Mouse (Mus musculus) spleen, postnatal 36 days (tissue): ENCODE data around the gene Apba1.

Source experiments
- DNase-seq, 2 experiments: peaks; one replicate each; pipeline ENCODE4 v3.0.0; 2022; ENCODE audit warnings: low spot score in 2 of 2, mixed read lengths in 1 of 2

The Apba1 gene

GRCm38 (mm10) chr19:23806796-23807195, 48.1 kb downstream of the Apba1 start:
- no peak for DNase-seq

- no peak for DNase-seq
These were observed 48.7 kb downstream of the Apba1 start for GRCm38 (mm10) chr19:23807371-23807770.

DNA sequence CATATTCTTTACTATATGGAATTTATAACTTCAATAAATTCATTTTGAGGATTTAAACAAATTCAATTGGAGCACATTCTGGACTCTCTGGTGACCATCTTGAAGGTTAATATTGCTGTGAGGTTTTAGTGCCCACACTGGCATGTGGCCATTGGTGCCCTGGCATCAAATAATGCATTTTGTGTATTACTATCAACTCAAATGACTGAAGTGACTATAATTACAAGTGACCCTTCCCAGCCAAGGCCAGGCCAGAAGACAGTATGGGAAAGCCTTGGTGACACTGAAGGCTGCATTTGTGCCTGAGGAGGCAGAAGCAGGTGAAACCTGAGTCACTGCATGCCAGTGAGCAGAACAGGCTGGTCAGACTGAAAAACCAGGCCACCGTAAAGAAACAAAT, 50.5 kb downstream of the Apba1 start:
- DNase-seq, result no peak

DNA sequence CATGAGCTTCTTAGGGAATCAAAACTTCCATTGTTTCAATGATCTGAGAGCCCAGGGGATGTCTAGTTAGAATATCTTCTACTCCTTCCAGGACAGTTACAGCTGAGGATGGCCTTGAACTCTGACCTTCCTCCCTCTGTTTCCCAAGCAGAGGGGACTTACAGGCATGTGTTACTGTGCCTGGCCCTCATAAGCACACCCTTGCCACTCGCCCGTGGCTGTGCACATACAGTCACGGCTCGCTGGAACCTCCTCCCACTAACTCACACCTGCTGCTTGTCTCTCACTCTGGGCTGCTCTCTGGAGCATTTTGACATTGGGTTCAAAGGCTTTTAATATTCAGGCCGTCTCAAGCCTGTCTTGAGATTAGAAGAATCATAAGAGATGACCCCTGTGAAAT, 51.8 kb downstream of the Apba1 start:
- DNase-seq, result peak in 1 of 2 experiments; percentile 3

DNA sequence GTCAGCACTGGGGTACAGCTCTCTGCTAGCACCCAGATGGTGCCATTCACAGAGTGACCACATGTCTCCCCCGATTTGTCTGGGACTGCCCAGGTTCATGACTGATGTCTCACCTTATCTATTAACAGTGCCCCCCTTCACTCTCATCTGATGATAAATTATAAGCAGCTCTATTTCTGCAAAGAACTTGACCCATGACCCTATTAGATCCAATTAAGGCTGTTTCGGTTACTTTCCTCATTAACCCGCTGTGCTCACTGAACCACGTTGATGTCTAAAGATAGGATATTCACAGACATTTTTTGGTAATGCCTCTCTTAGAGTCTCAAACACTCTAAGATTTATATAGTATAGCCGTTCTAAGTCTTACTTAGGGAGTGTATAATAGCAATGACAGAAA, 52.3 kb downstream of the Apba1 start:
- no peak for DNase-seq

DNA sequence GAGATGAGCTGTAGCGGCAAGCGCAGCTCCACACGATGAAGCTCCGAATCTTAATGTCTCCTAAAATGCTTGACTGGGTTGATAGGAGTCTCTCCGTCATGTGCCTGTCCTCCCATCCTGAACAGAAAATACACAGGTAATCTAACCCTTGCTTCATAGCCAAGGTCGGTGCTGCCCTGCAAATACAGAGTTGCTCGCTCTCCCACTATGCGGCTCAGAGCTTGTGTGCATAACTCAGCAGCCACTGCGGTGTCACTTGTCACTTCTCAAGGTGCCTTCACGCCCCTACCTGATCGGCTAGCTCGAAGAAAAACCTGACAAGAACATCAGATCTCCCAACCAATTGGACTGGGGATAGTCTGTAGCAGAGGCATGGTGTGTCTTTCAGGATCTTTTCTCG, 58.1 kb downstream of the Apba1 start:
- no peak for DNase-seq

DNA sequence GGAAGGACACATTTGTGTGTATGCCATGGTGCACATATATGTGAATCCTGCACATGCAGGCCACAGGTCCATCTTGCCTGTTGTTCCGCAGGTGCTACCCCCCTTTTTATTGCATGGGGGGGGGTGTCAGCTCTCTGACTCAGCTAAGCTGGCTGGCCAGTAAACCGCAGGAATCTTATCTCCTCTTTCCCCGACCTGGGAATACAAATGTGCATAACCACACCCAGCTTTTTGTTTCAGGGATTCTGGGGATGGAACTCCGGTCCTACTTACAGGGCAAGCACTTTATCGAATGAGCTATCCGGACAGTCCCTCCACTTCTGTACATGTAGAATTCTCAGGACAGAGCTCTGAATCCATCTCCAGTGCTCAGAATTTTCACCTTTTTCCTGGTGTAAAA, 58.5 kb downstream of the Apba1 start:
- no peak for DNase-seq

- DNase-seq, result no peak
These were observed 61.2 kb downstream of the Apba1 start for GRCm38 (mm10) chr19:23819882-23820281.

DNA sequence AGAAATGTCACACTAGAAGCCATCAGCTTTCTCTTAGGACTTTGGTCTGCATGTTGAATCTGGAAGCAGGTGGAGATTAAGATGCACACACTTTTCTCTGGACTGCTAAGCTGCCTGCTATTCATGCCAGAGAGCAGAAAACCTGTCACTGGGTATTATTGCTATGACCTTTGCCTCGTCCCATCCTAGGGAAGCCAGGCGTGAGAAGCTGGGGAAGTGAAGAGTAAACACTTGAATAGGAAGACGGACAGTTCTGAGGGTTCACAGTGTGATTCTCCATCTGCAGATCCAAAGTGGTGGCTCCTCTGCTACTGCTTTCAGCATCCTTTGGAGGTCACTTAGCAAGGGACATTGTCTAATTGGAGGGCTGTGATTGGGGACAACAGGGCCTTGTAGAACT, 63.8 kb downstream of the Apba1 start:
- DNase-seq, result no peak

DNA sequence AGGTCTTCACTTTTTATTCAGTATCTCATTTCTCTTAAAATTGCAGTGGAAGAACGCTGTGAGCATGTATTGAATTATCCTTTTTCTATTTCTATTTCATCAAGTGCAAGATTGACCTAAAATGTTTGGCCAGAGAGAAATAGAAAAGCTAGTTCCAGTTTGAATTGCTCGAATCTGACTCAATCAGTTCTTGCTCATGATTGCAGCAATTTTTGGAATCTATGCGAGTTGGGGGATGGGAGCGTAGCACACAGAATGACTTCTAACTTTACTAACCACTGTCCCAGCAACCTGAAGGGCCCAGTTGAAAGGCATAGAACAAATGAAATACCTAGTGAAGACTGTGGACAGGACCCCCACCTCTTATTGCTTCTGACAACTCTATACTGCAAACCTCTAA, 64.8 kb downstream of the Apba1 start:
- DNase-seq, result no peak

DNA sequence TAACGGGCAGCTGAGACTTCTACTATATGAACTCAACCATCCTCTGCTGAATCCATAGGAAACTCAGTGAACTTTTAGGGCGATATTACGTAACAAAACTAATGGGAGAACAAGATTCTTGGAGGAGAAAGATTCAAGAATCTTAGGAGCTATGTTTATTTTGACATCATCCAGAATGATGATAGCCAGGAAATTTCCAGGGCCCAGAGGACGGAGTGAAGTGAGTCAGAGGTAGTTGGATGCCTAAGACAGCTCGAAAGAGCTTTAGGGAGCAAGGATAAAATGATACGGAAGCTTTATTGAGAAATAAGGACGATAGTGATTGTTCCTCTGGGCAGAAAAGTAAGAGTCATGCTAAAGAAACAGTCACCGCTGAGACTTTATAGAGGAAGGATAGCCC, 67.6 kb downstream of the Apba1 start:
- DNase-seq, result no peak

GRCm38 (mm10) chr19:23830761-23831160, 72.1 kb downstream of the Apba1 start:
- no peak for DNase-seq

DNA sequence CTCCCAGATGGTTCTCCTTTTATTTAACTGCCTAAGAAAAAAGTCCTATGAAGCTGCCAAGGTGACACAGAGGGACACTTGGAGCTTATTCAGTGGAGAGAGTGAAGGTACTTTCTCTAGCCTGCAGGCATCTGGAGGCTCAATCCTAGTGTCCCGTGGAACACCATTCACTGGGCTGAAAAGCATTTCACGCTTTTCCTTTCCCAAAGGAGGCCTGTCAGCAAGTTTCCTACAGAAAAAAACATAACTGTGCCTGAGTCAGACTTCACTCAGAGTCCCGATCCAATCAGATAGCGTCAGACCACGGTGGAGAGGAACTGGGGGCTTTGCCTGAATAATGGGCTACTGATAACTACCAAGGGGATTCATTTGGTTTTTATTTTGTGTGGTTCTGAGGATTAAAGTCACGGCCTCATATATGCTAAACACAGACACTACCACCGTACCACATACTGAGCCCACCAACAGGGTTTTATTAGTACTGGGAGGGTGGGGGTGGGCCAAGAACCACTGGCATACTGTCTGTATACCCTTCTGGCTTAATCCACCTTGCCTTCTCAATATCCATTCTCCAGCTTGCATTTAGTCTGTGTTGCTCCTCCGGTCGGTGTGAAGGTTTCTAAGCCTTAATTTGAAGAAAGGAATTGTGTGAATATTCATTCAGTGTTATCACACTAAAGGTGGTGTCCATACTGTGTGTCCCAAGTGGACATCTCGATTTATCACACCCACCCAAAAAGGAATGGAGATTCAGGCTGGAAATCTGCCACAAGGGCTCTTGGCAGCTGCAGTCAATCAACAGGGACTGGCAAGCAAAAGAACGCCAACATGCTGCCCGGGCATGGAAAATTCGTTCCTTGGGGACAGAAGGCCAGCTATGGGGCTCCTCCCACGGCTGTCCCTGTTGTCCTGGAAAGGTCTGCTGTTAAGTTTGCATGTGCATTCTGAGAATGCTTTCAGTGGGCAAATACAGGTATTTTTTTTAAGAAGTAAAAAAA, 75.3 kb downstream of the Apba1 start:
- no peak for DNase-seq

- DNase-seq, result no peak
These were observed 76.0 kb downstream of the Apba1 start for GRCm38 (mm10) chr19:23834721-23835120.

DNA sequence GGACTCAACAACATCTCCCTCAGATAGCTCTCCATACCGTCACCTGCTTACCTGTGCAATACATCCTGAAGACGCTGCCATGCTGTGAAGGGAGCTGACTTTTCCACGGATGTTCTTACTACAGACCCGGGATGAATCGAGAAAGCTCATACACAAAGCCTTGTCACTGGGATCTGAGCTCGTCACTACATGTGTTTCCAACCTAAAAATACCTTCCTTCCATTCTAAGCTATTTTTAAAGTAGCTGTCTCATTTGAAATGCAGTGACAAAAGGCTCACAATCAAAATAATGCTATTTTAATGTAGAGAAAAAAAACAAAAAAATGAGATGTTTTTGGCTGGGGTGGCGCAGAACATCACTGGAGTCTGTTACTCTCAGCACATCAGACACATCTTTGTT, 97.1 kb downstream of the Apba1 start:
- no peak for DNase-seq

DNA sequence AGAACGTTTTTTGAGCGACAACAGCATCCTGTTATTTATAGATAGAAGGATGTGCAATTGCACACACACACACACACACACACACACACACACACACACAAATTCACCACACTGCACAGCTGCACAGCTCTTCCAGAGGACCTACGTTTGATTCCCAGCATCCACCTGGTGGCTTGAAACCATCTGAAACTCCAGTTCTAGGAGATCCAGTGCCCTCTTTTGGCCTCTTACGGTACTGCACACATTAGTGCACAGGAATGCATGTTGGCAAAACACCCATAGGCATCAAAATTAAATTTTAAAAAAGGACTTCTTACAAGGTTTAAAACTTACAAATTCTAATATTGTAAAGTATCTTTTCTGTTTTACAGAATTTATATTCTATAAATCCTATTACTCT, 99.4 kb downstream of the Apba1 start:
- DNase-seq, result no peak

- DNase-seq, result no peak
These were observed 100.1 kb downstream of the Apba1 start for GRCm38 (mm10) chr19:23858781-23859180.

DNA sequence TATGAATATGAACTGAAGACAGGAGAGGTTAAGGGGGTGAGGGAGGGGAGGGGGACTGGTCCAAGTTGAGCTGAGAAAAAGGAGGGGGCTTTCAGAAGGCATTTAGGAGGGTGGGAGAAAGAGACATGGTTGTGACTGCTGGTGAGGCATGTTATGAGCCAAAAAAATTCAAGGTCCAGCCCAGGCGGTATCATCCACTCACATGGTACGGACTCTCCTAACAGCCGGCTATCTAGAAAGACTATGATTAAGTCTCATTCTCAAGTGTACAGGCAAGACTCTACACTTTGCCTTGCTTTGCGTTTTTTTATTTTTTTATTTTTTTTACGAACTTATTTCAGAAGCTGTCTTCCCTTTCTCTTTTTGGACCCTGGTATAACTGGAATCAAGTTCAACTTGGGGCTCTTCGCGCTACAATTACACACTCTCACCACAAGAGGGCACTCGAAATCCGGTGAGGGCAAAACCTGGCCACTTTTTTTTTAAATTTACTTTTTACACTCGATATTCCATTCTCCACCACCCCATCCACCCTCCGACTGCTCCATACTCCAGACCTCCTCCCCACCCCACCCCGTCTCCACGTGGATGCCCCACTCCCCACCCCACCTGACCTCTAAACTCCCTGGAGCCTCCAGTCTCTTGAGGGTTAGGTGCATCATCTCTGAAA, 101.6 kb downstream of the Apba1 start:
- peak in 1 of 2 experiments; percentile 4 for DNase-seq

DNA sequence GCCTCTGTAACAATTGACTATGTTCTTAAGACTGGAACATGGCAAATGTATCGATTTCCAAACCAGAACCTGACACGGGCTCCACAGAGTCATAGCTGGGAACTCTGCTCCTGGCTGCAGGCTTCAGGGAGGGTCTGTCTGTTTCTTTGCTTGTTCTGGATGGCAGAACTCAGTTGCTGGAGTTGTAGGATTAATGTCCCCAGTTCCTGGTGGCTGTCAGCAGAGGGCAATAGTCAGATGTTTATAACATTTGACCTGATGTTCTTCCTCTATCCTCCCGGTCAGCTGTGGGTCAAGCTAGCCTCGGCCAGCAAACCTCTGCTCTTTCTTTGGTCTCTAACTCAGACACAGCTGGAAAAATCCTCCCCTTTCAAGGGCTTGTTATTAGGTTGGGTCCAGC, 104.0 kb downstream of the Apba1 start:
- DNase-seq, result no peak

DNA sequence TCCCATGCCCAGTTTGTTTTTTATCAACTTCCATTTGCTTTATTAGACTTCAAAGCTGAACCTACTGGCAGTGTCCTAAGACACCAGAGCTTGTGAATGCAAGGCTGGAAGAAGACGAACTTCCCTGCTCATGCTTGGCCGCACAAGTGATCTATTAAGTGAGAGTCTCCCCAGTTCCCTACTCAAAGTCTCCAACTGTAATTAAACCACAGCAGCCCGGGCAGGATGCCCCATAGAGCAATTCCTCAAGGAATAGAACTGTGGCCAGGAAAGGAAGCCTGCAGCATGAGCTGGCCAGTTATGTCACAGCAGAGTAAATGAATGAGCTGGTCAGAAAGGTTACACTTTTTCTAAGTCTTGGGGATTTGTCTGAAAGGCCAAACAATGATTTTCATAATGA, 105.3 kb downstream of the Apba1 start:
- no peak for DNase-seq

GRCm38 (mm10) chr19:23866045-23866444, 107.4 kb downstream of the Apba1 start:
- no peak for DNase-seq

GRCm38 (mm10) chr19:23867052-23867451, 108.4 kb downstream of the Apba1 start:
- DNase-seq, result no peak

DNA sequence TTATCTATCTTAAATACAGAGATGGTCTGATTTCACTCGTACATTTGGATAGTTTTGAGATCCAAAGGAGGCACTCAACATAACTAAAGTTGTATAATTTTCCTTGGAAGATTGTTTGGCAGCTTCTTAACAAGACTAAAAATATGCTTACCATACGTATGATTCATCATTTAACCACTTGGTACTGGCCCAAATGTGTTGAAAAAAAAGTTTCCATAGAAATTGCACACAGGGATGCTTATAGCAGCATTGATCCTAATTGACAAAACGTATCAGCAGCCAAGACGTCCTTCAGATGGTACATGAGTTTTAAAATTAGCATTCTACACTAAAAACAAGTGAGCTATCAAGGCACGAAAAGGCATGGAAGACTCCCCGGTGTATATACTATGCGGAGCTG, 108.9 kb downstream of the Apba1 start:
- DNase-seq, result no peak
